Mouse (Mus musculus): ENCODE results near the gene Ppp1r9a. TPM values are rescaled to one million over a fixed set of nuclear protein-coding genes. Genes with fewer than 3 reads are reported as not detected.

Ppp1r9a gene
- total and polyA plus RNA-seq, 3 experiments, result 4.6 to 11.8 (median 10.9) TPM

DNA sequence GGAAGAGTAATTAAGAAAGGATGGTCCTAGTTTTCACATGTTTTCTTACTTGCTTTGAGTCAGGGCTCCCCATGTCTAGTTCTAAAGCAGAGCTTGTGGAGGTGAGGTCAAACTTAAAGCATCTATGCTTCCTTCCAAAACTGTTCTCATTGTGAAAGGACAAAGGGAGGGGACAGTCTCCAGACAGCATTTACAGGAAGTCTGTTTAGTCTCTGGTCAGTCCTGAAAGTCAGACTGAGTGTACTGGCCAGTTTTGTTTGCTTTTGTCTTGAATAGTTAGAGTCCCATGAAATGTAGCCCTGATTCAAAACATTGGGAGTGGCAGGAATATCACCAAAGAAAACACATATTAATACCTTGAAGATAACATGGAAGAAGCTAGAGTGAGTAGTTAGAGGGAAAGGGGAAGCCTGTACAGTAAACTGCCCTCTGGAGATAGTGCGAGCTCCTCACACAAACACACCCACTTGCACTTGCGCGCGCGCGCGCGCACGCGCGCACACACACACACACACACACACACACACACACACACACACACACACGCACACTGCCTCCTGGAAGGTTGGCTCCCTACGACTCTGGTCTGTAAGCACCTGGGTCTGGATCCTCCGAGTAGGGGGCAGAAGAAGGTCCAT lies 260.9 kb downstream of the Ppp1r9a start:
- intact Hi-C loops (cut with DNase I), result no loop called here
- 82% methylated on average over 14 of the region's 14 CpGs for WGBS
- TF ChIP-seq EP300 (IDR thresholded peaks at IDR 0.05; ENCODE audit: insufficient read depth, low read depth, low read length), result no peak
- no peak for TF ChIP-seq POLR2A (IDR thresholded peaks at IDR 0.05; ENCODE audit: insufficient read depth, low read depth, low read length)
- no peak for TF ChIP-seq CTCF (IDR thresholded peaks at IDR 0.05)

DNA sequence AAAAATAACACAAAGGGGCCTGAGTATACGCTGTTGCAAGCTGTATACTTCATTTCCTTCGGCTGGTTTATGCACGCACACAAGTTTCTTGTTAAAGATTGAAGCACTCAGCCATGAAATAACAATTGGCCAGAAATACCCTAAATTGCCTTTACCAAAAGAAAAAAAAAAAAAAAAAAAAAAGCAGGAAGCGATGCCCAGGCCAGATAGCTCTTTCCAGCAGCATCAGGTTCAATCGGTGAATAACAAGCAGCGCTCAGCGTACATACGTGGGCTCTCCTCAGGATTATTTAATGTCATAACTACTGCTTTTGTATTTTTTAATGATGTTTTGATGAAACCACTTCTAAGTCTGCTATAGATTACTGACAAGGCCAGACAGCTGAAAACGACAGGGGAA lies 262.1 kb downstream of the Ppp1r9a start:
- no peak overlapping the region for H3K27ac ChIP-seq
- no peaks in the 10 kb centered on the region for H3K79me2 ChIP-seq (replicated peaks; ENCODE audit: control insufficient read depth, insufficient read depth, low read length)
- no peaks in the 10 kb centered on the region; the same call in 1 of the 2 replicates for H3K4me1 ChIP-seq (ENCODE audit: control insufficient read depth, insufficient read depth, low read length)
- DNase-seq, result no peak
- 46% methylated on average over 9 of the region's 9 CpGs for WGBS
- intact Hi-C loops (cut with DNase I), result no loop called here
- no peaks in the 10 kb centered on the region for H3K36me3 ChIP-seq (ENCODE audit: control insufficient read depth, insufficient read depth, low read length)
- H3K9ac ChIP-seq (ENCODE audit: low read depth, low read length), result no peak overlapping the region
- no peaks in the 10 kb centered on the region for H3K27me3 ChIP-seq (ENCODE audit: control insufficient read depth, insufficient read depth, low read length)
- no peak overlapping the region for H3K4me3 ChIP-seq
- TF ChIP-seq CTCF (IDR thresholded peaks at IDR 0.05), result no peak
- TF ChIP-seq POLR2A (IDR thresholded peaks at IDR 0.05; ENCODE audit: insufficient read depth, low read depth, low read length), result no peak
- no peak for TF ChIP-seq EP300 (IDR thresholded peaks at IDR 0.05; ENCODE audit: insufficient read depth, low read depth, low read length)

More for the DNA sequence above, 260.9 kb downstream of the Ppp1r9a start:
- H3K4me1 ChIP-seq (ENCODE audit: control insufficient read depth, insufficient read depth, low read length), result no peaks in the 10 kb centered on the region; the same call in 1 of the 2 replicates
- no peak for DNase-seq
- H3K4me3 ChIP-seq, result no peak overlapping the region
- no peaks in the 10 kb centered on the region for H3K27me3 ChIP-seq (ENCODE audit: control insufficient read depth, insufficient read depth, low read length)
- H3K36me3 ChIP-seq (ENCODE audit: control insufficient read depth, insufficient read depth, low read length), result peaks cover 2% of the 10 kb centered on the region; the same call in 1 of the 2 replicates
- H3K9ac ChIP-seq (ENCODE audit: low read depth, low read length), result no peak overlapping the region
- no peak overlapping the region for H3K27ac ChIP-seq
- H3K79me2 ChIP-seq (replicated peaks; ENCODE audit: control insufficient read depth, insufficient read depth, low read length), result no peaks in the 10 kb centered on the region

DNA sequence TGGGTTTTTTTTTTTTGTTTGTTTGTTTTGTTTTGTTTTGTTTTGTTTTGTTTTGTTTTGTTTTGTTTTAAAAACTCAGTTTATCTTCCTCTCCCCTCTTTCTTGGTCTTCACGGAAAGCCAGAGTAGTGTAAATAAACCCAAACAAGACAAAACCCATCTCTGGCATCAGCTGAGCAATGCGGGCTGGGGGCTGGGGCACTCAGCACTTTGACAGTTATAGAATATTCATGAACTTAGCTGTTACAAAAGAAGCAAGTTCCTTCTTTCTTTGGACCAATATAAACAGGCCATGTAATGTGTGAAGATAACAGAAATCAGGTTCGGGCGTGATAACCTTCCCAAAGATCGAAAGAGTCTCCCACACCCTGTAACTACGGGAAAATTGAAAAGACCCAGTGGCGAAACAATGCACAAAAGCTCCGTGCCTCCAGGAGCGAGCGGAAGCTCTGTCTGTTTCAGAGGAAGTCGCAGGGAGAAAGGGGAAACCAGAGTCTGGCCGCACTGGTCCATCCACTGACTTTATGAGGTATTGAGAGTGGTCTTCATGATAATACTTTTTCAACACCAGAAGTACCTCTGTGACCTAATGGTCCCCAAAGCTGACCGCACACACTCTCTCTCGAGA lies 264.4 kb downstream of the Ppp1r9a start:
- H3K27me3 ChIP-seq (ENCODE audit: control insufficient read depth, insufficient read depth, low read length), result no peaks in the 10 kb centered on the region
- H3K27ac ChIP-seq, result no peak overlapping the region
- no peak overlapping the region for H3K9ac ChIP-seq (ENCODE audit: low read depth, low read length)
- 23% methylated on average over 14 of the region's 14 CpGs for WGBS
- no peaks in the 10 kb centered on the region for H3K79me2 ChIP-seq (replicated peaks; ENCODE audit: control insufficient read depth, insufficient read depth, low read length)
- peak; percentile 27 for DNase-seq
- no peaks in the 10 kb centered on the region for H3K36me3 ChIP-seq (ENCODE audit: control insufficient read depth, insufficient read depth, low read length)
- intact Hi-C loops (cut with DNase I), result no loop called here
- H3K4me1 ChIP-seq (ENCODE audit: control insufficient read depth, insufficient read depth, low read length), result no peaks in the 10 kb centered on the region; the same call in 1 of the 2 replicates
- peak overlapping the region; percentile 23; the same call in 1 of the 2 replicates for H3K4me3 ChIP-seq
- TF ChIP-seq EP300 (IDR thresholded peaks at IDR 0.05; ENCODE audit: insufficient read depth, low read depth, low read length) (no peak), POLR2A (IDR thresholded peaks at IDR 0.05; ENCODE audit: insufficient read depth, low read depth, low read length) (no peak), CTCF (IDR thresholded peaks at IDR 0.05) (no peak)

DNA sequence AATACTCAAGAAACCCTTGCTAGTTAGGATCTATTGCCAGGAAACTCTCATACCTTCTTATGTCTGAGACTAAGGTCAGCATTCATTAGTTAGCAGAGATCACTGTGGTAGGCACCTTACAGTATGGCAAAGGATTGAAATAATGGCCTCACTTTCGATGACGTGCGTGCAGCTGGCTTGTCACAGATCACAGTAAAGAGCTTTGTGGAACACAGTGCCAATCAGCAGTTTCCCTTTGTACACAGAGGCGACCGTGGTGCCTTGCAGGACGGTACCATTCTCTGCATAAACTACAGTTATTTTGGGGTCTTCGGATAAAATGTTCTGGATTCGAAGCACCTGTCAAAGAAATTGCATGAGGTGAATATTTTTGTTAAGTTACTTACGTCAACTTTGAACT lies 265.4 kb downstream of the Ppp1r9a start:
- Histone ChIP-seq H3K9ac (ENCODE audit: low read depth, low read length) (no peak overlapping the region), H3K27ac (no peak overlapping the region), H3K79me2 (replicated peaks; ENCODE audit: control insufficient read depth, insufficient read depth, low read length) (no peaks in the 10 kb centered on the region), H3K36me3 (ENCODE audit: control insufficient read depth, insufficient read depth, low read length) (no peaks in the 10 kb centered on the region), H3K27me3 (ENCODE audit: control insufficient read depth, insufficient read depth, low read length) (no peaks in the 10 kb centered on the region), H3K4me3 (no peak overlapping the region), H3K4me1 (ENCODE audit: control insufficient read depth, insufficient read depth, low read length) (no peaks in the 10 kb centered on the region; the same call in 1 of the 2 replicates)
- DNase-seq, result no peak
- intact Hi-C loops (cut with DNase I), result no loop called here
- 71% methylated on average over 9 of the region's 9 CpGs for WGBS
- TF ChIP-seq EP300 (IDR thresholded peaks at IDR 0.05; ENCODE audit: insufficient read depth, low read depth, low read length), result no peak
- no peak for TF ChIP-seq CTCF (IDR thresholded peaks at IDR 0.05)
- TF ChIP-seq POLR2A (IDR thresholded peaks at IDR 0.05; ENCODE audit: insufficient read depth, low read depth, low read length), result no peak

DNA sequence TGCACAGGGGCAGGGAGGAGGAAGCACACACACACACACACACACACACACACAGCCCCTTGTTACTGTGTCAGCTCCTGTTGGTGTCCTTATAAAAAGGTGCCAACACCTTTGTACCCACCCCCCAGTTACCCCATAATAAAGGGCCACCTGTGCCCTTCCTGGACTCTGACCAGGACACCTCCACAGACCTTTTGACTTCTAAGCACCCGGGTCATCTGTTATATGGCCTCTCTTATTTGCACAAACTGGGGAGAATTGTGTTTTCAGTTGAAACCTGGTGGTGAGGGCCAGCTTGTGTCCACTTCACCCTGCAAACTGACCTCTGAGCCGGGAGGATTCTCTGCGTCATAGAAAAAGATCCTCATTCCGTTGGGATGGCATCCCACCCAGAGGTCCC lies 268.7 kb downstream of the Ppp1r9a start:
- Histone ChIP-seq H3K36me3 (ENCODE audit: control insufficient read depth, insufficient read depth, low read length) (no peaks in the 10 kb centered on the region), H3K4me3 (no peak overlapping the region), H3K79me2 (replicated peaks; ENCODE audit: control insufficient read depth, insufficient read depth, low read length) (no peaks in the 10 kb centered on the region), H3K27me3 (ENCODE audit: control insufficient read depth, insufficient read depth, low read length) (no peaks in the 10 kb centered on the region), H3K4me1 (ENCODE audit: control insufficient read depth, insufficient read depth, low read length) (no peaks in the 10 kb centered on the region), H3K9ac (ENCODE audit: low read depth, low read length) (no peak overlapping the region), H3K27ac (no peak overlapping the region)
- no peak for TF ChIP-seq POLR2A (IDR thresholded peaks at IDR 0.05; ENCODE audit: insufficient read depth, low read depth, low read length)
- TF ChIP-seq EP300 (IDR thresholded peaks at IDR 0.05; ENCODE audit: insufficient read depth, low read depth, low read length), result no peak
- no peak for TF ChIP-seq CTCF (IDR thresholded peaks at IDR 0.05)
- intact Hi-C loops (cut with DNase I), result no loop called here
- DNase-seq, result no peak
- WGBS, result 83% methylated on average over 4 of the region's 4 CpGs

DNA sequence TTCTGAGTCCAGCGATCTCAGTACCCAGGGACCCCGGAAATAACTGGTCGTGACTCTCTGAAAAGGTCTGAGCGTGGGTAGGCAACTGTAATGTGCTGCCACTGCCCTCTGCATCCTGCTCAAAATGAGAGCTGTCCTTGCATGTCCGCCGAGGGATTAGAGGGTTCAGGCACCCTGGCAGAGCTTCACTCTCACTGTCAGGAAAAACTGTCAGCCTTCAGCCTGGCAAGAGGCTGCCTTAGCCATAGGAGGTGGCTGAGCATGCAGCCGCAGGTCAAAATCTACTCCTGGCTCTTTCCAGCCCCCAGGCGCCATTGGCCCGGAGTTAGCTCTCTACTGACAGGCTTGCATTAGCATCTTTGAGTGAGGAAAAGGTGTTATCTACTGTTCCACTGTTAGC lies 269.9 kb downstream of the Ppp1r9a start:
- no peak for DNase-seq
- intact Hi-C loops (cut with DNase I), result no loop called here
- Histone ChIP-seq H3K79me2 (replicated peaks; ENCODE audit: control insufficient read depth, insufficient read depth, low read length) (no peaks in the 10 kb centered on the region), H3K4me1 (ENCODE audit: control insufficient read depth, insufficient read depth, low read length) (no peaks in the 10 kb centered on the region), H3K36me3 (ENCODE audit: control insufficient read depth, insufficient read depth, low read length) (no peaks in the 10 kb centered on the region), H3K27ac (no peak overlapping the region), H3K9ac (ENCODE audit: low read depth, low read length) (no peak overlapping the region), H3K27me3 (ENCODE audit: control insufficient read depth, insufficient read depth, low read length) (no peaks in the 10 kb centered on the region), H3K4me3 (no peak overlapping the region)
- no peak for TF ChIP-seq CTCF (IDR thresholded peaks at IDR 0.05)
- 72% methylated on average over 9 of the region's 9 CpGs for WGBS
